Mouse (Mus musculus): ENCODE data around the gene Tstd1. TPM values are rescaled to one million over a fixed set of nuclear protein-coding genes. Genes with fewer than 3 reads are reported as not detected.

Tstd1 gene
- polyA plus RNA-seq, 1 experiment from 2014 or later, result 3.1 TPM

GRCm38 (mm10) chr1:171457568-171457967 is 38.9 kb downstream of the Tstd1 start:
- Histone ChIP-seq H3K27ac (no peak overlapping the region), H3K9ac (no peak overlapping the region), H3K27me3 (replicated peaks) (no peaks in the 10 kb centered on the region), H3K4me2 (no peak overlapping the region), H3K4me1 (peaks cover 3% of the 10 kb centered on the region; the same call in 1 of the 2 replicates), H3K4me3 (no peak overlapping the region), H3K36me3 (peaks cover 20% of the 10 kb centered on the region), H3K9me3 (replicated peaks) (no peaks in the 10 kb centered on the region)
- 79% methylated on average over 1 of the region's 1 CpGs for WGBS (ENCODE audit: insufficient replicate concordance)
- no peak for ATAC-seq

- no peaks in the 10 kb centered on the region for H3K9me3 ChIP-seq (replicated peaks)
- ATAC-seq, result no peak
- H3K27ac ChIP-seq, result no peak overlapping the region
- peaks cover 38% of the 10 kb centered on the region for H3K36me3 ChIP-seq
- no peak overlapping the region for H3K4me3 ChIP-seq
- 82% methylated on average over 5 of the region's 5 CpGs for WGBS (ENCODE audit: insufficient replicate concordance)
- no peaks in the 10 kb centered on the region for H3K4me1 ChIP-seq
- H3K27me3 ChIP-seq (replicated peaks), result no peaks in the 10 kb centered on the region
- no peak overlapping the region for H3K4me2 ChIP-seq
- H3K9ac ChIP-seq, result no peak overlapping the region
These were observed 41.1 kb downstream of the Tstd1 start for GRCm38 (mm10) chr1:171459791-171460190.

GRCm38 (mm10) chr1:171460551-171461503 is 42.2 kb downstream of the Tstd1 start:
- H3K4me3 ChIP-seq, result no peak overlapping the region
- WGBS (ENCODE audit: insufficient replicate concordance), result 81% methylated on average over 22 of the region's 22 CpGs
- H3K27ac ChIP-seq, result no peak overlapping the region
- H3K36me3 ChIP-seq, result peaks cover 38% of the 10 kb centered on the region
- H3K9ac ChIP-seq, result no peak overlapping the region
- no peak overlapping the region for H3K4me2 ChIP-seq
- H3K4me1 ChIP-seq, result 0 out of 2 replicates have a peak, but pooled peaks cover 3% of the 10 kb centered on the region
- no peaks in the 10 kb centered on the region for H3K27me3 ChIP-seq (replicated peaks)
- ATAC-seq, result no peak
- H3K9me3 ChIP-seq (replicated peaks), result no peaks in the 10 kb centered on the region

- Histone ChIP-seq H3K9ac (no peak overlapping the region), H3K4me1 (0 out of 2 replicates have a peak, but pooled peaks cover 4% of the 10 kb centered on the region), H3K36me3 (peaks cover 38% of the 10 kb centered on the region), H3K27ac (no peak overlapping the region), H3K4me2 (no peak overlapping the region), H3K9me3 (replicated peaks) (no peaks in the 10 kb centered on the region), H3K4me3 (no peak overlapping the region), H3K27me3 (replicated peaks) (no peaks in the 10 kb centered on the region)
- 67% methylated on average over 3 of the region's 3 CpGs for WGBS (ENCODE audit: insufficient replicate concordance)
- ATAC-seq, result no peak
These were observed 44.5 kb downstream of the Tstd1 start for GRCm38 (mm10) chr1:171463133-171463532.

- Histone ChIP-seq H3K4me2 (no peak overlapping the region), H3K27me3 (replicated peaks) (no peaks in the 10 kb centered on the region), H3K4me1 (peaks cover 9% of the 10 kb centered on the region), H3K27ac (no peak overlapping the region), H3K9ac (no peak overlapping the region), H3K9me3 (replicated peaks) (no peaks in the 10 kb centered on the region), H3K4me3 (no peak overlapping the region), H3K36me3 (peaks cover 35% of the 10 kb centered on the region)
- 65% methylated on average over 5 of the region's 5 CpGs for WGBS (ENCODE audit: insufficient replicate concordance)
- no peak for ATAC-seq
These were observed 47.2 kb downstream of the Tstd1 start for GRCm38 (mm10) chr1:171465749-171466412.

- Histone ChIP-seq H3K36me3 (peaks cover 29% of the 10 kb centered on the region), H3K4me3 (no peak overlapping the region), H3K27ac (no peak overlapping the region), H3K9me3 (replicated peaks) (no peaks in the 10 kb centered on the region), H3K4me2 (no peak overlapping the region), H3K4me1 (peaks cover 11% of the 10 kb centered on the region), H3K27me3 (replicated peaks) (no peaks in the 10 kb centered on the region), H3K9ac (no peak overlapping the region)
- 41% methylated on average over 4 of the region's 4 CpGs for whole genome bisulfite sequencing (ENCODE audit: insufficient replicate concordance)
- no peak for ATAC-seq
These were observed 47.9 kb downstream of the Tstd1 start for GRCm38 (mm10) chr1:171466565-171466964.

GRCm38 (mm10) chr1:171469678-171470077 is 51.0 kb downstream of the Tstd1 start:
- no peaks in the 10 kb centered on the region for H3K27me3 ChIP-seq (replicated peaks)
- H3K9ac ChIP-seq, result no peak overlapping the region
- H3K4me2 ChIP-seq, result no peak overlapping the region
- H3K4me1 ChIP-seq, result peaks cover 11% of the 10 kb centered on the region
- H3K4me3 ChIP-seq, result no peak overlapping the region
- H3K9me3 ChIP-seq (replicated peaks), result no peaks in the 10 kb centered on the region
- ATAC-seq, result no peak
- 63% methylated on average over 3 of the region's 3 CpGs for WGBS (ENCODE audit: insufficient replicate concordance)
- no peak overlapping the region for H3K27ac ChIP-seq
- H3K36me3 ChIP-seq, result no peaks in the 10 kb centered on the region

Other genes starting within 250 kb of the Tstd1 start
- gene Pcp4l1, start 222.6 kb upstream of the Tstd1 start, polyA plus RNA-seq (2016; fragmentation: Nextera tagmentation; extraction: Ambion mirVana), result 1.1 and 1.2 TPM in 2 replicates
- 0.23 and 0.36 TPM in 2 replicates for gene Nr1i3, start 204.9 kb upstream of the Tstd1 start, polyA plus RNA-seq (2016; fragmentation: Nextera tagmentation; extraction: Ambion mirVana)
- 20.7 and 21.9 TPM in 2 replicates for gene Tomm40l, start 196.4 kb upstream of the Tstd1 start, polyA plus RNA-seq (2016; fragmentation: Nextera tagmentation; extraction: Ambion mirVana)
- 2,516 and 2,642 TPM in 2 replicates for gene Apoa2, start 193.8 kb upstream of the Tstd1 start, polyA plus RNA-seq (2016; fragmentation: Nextera tagmentation; extraction: Ambion mirVana)
- 55.8 and 60.7 TPM in 2 replicates for gene Fcer1g, start 184.5 kb upstream of the Tstd1 start, polyA plus RNA-seq (2016; fragmentation: Nextera tagmentation; extraction: Ambion mirVana)
- 0.61 and 0.72 TPM in 2 replicates for gene Adamts4, start 168.5 kb upstream of the Tstd1 start, polyA plus RNA-seq (2016; fragmentation: Nextera tagmentation; extraction: Ambion mirVana)
- gene Ndufs2, start 167.5 kb upstream of the Tstd1 start, polyA plus RNA-seq (2016; fragmentation: Nextera tagmentation; extraction: Ambion mirVana), result 160 and 167 TPM in 2 replicates
- gene B4galt3, start 148.5 kb upstream of the Tstd1 start, polyA plus RNA-seq (2016; fragmentation: Nextera tagmentation; extraction: Ambion mirVana), result 29.9 and 35.8 TPM in 2 replicates
- gene Ppox, start 137.7 kb upstream of the Tstd1 start, polyA plus RNA-seq (2016; fragmentation: Nextera tagmentation; extraction: Ambion mirVana), result 199 and 207 TPM in 2 replicates
- gene Usp21, start 130.9 kb upstream of the Tstd1 start, polyA plus RNA-seq (2016; fragmentation: Nextera tagmentation; extraction: Ambion mirVana), result 36.2 and 38.6 TPM in 2 replicates
- 55.9 and 58.3 TPM in 2 replicates for gene Ufc1, start 123.8 kb upstream of the Tstd1 start, polyA plus RNA-seq (2016; fragmentation: Nextera tagmentation; extraction: Ambion mirVana)
- gene Dedd, start 89.7 kb upstream of the Tstd1 start, polyA plus RNA-seq (2016; fragmentation: Nextera tagmentation; extraction: Ambion mirVana), result 24.9 and 26.1 TPM in 2 replicates
- gene Nit1, start 73.2 kb upstream of the Tstd1 start, polyA plus RNA-seq (2016; fragmentation: Nextera tagmentation; extraction: Ambion mirVana), result 22.8 and 25.3 TPM in 2 replicates
- gene Pfdn2, start 73.2 kb upstream of the Tstd1 start, polyA plus RNA-seq (2016; fragmentation: Nextera tagmentation; extraction: Ambion mirVana), result 74.3 and 76.1 TPM in 2 replicates
- gene Klhdc9, start 58.1 kb upstream of the Tstd1 start, polyA plus RNA-seq (2016; fragmentation: Nextera tagmentation; extraction: Ambion mirVana), result 0.35 and 0.46 TPM in 2 replicates
- gene Nectin4, start 48.8 kb upstream of the Tstd1 start, polyA plus RNA-seq (2016; fragmentation: Nextera tagmentation; extraction: Ambion mirVana), result 0.06 and 0.13 TPM in 2 replicates
- 4.7 and 5.3 TPM in 2 replicates for gene Arhgap30, start 29.9 kb upstream of the Tstd1 start, polyA plus RNA-seq (2016; fragmentation: Nextera tagmentation; extraction: Ambion mirVana)
- gene Usf1, start 7.6 kb upstream of the Tstd1 start, polyA plus RNA-seq (2016; fragmentation: Nextera tagmentation; extraction: Ambion mirVana), result 27.5 and 28.7 TPM in 2 replicates
- gene F11r, start 18.7 kb downstream of the Tstd1 start, polyA plus RNA-seq (2016; fragmentation: Nextera tagmentation; extraction: Ambion mirVana), result 28.2 and 28.9 TPM in 2 replicates
- 4.2 and 4.8 TPM in 2 replicates for gene Alyref2, start 84.6 kb downstream of the Tstd1 start, polyA plus RNA-seq (2016; fragmentation: Nextera tagmentation; extraction: Ambion mirVana)
- gene Itln1, start 116.4 kb downstream of the Tstd1 start, polyA plus RNA-seq (2016; fragmentation: Nextera tagmentation; extraction: Ambion mirVana), result not detected in 2 replicates
- gene Cd244a, start 140.3 kb downstream of the Tstd1 start, polyA plus RNA-seq (2016; fragmentation: Nextera tagmentation; extraction: Ambion mirVana), result 0.48 and 0.50 TPM in 2 replicates
- 0.41 and 0.78 TPM in 2 replicates for gene Ly9, start 188.5 kb downstream of the Tstd1 start, polyA plus RNA-seq (2016; fragmentation: Nextera tagmentation; extraction: Ambion mirVana)
- not detected in 2 replicates for gene Slamf7, start 234.2 kb downstream of the Tstd1 start, polyA plus RNA-seq (2016; fragmentation: Nextera tagmentation; extraction: Ambion mirVana)

Measured in liver, embryonic 12.5 days (tissue).